Mouse (Mus musculus) layer of hippocampus, adult 2 months (tissue): ENCODE results near the gene Vdac1. TPM values are rescaled to one million over a fixed set of nuclear protein-coding genes. Genes with fewer than 3 reads are reported as not detected.

Experiments
- DNase-seq, 2 experiments: peaks; one replicate each; pipeline ENCODE4 v3.0.0; 2022; ENCODE audit warnings: low spot score in 2 of 2
- H3K27ac ChIP-seq: fragments of 200-600 bp; 2 replicates; pipeline ENCODE4 v1.8.1; 2022
- H3K4me3 ChIP-seq: fragments of 200-600 bp; 2 replicates; pipeline ENCODE4 v1.8.1; 2022; ENCODE audit warnings: mild to moderate bottlenecking
- CTCF ChIP-seq: fragments of 200-600 bp; conservative IDR thresholded peaks from 2 replicates; pipeline ENCODE4 v1.8.1; 2022; ENCODE audit warnings: antibody characterized with exemption, mild to moderate bottlenecking, moderate library complexity
- total RNA-seq, 2 experiments: library from RNA; stranded (reverse); gene quantifications; 2 replicates each; pipeline ENCODE4 v1.2.3; 2021

Gene Vdac1
- total RNA-seq, 2 experiments from 2014 or later, result 513 to 524 TPM

DNA sequence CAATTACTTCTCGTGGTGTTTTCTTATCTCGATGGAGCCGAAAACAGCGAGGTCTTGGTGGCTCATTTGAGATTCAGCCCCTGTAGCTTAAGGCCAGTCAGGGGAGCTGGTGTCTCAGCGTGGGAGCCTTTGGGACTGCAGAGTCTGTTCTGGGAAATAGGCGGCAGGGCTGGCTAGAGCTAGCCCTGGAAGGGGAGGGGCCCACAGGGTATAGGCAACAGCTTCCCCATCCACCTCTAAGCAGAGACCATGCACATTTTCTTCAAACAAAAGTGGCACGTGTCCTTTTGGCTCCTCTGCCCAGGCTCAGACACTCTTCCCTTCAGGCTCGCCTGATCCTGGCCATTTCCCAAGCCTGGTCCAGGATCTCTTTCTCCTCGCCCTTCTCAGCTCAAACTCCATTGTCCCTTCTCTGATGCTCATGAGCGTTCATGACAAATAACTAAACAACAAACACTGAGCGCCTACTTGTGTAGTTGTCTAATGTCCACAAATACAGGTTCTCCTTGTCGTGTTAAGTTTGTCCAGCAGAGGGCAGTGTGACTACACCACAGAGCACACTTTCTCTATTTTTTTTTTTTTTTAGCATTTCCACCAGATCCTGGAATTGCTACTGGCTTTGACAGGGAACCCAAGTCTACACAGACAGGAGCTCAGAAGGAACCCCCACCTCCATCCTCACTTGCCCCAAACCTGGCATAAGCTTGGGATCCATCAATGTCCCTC lies 60.6 kb downstream of the Vdac1 start:
- TF ChIP-seq CTCF, result peak; percentile 89
- Histone ChIP-seq H3K27ac (no peak overlapping the region), H3K4me3 (no peak overlapping the region)
- DNase-seq, result peak; percentile 32 to 83

DNA sequence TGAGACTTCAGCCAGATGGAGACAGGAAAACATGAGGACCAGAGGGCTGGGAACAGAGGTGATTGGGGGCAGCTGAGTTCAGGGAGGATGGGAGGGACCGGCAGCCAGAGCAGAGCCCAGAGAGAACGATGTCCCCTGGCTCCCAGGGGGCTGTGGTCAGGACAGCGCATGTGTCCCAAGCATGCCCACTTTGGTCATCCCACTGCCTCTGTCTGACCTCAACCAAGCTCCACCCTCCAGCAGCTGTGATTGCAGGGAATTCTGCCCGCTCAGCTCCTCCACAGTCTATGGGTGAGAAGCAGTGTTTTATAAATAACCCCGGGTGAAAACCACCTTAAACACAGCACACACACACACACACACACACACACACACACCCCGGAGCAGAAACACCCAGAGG lies 68.8 kb downstream of the Vdac1 start:
- no peak for DNase-seq
- Histone ChIP-seq H3K4me3 (no peak overlapping the region), H3K27ac (no peak overlapping the region)
- TF ChIP-seq CTCF, result no peak

DNA sequence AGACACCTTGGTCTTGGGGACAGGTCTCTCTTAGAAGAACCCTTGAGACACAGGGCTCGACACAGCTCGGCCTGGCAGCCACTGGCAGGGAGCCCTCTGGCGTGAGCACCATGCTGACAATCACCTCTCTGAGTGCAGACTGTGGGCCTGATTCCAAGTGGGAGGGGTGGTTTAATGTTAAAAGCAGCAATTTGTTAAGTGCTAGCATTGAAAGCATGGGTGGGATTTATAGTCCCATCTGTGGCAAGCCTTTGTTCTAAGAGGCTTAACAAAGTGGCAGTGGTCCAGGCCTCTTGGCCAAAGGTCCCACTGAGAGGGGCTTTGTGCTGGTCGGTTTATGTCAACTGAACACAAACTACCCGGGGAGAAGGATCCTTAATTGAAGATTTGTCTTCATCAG lies 70.9 kb downstream of the Vdac1 start:
- no peak overlapping the region for H3K4me3 ChIP-seq
- no peak for TF ChIP-seq CTCF
- no peak overlapping the region for H3K27ac ChIP-seq
- DNase-seq, result no peak

DNA sequence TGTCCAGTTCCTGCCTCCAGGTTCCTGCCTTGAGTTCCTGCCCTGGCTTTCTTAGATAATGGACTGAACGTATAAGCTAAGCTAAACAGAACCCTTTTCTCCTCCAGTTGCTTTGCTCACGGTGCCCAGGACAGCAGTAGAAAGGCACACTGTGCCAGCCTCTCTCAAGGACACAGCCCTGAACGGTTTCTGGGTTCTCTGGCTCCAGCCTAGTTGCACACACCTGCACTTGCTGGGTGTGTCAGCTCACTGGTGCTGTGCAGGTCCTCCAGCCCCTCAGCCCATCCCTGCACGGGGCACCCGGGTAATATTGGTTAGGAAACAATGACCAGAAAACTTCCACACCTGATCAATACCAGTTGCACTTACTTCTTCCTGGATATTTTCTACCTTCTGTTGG lies 71.5 kb downstream of the Vdac1 start:
- Histone ChIP-seq H3K27ac (no peak overlapping the region), H3K4me3 (no peak overlapping the region)
- no peak for TF ChIP-seq CTCF
- DNase-seq, result no peak

DNA sequence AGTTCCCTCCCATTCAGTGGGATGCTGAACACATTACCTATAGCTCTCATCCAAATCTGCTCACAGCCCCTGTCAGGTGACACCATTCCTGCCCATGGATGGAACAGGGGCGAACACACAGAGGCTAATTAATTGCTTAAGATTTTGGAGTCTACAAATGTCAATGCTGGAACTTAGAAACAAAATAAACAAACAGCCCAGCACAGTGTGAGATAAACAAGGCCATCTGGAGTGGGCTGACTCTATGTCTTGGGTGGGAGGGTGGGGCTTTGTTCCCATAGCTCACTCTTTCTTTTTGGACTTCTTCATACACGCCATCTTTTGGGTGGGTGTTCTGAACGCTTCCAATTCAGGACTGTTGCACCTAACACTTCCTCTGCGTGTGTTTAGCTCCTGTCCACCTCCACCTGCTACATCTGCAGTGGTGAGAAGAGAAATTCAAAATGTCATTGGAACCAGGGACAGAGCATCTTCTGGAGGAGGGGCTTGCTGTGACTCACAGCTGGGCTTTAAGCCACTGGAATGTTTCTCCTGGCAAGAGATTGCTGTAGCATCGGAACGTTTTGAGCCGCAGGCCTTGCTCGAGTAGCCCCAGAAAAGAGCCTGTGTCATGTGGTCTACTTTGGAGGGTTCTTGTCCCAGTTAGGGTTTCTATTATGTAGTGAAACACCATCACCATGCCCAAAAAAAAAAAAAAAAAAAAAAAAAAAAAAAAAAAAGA lies 72.6 kb downstream of the Vdac1 start:
- no peak for TF ChIP-seq CTCF
- H3K4me3 ChIP-seq, result no peak overlapping the region
- DNase-seq, result no peak

DNA sequence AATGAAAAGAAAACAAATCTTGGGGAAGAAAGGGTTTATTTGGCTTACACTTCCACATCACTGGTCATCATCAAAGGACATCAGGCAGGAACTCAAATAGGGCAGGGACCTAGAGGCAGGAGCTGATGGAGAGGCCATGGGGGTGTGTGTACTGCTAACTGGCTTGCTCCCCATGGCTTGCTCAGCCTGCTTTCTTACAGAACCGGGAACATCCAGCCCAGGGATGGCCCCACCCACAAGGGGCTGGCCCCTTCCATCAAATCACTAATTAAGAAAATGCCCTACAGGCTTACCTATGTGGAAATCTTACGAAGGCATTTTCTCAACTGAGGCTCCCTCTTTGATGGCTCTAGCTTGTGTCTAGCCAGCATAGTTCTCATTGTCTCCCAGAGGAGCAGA lies 73.1 kb downstream of the Vdac1 start:
- Histone ChIP-seq H3K27ac (no peak overlapping the region), H3K4me3 (no peak overlapping the region)
- TF ChIP-seq CTCF, result no peak
- no peak for DNase-seq

More for the DNA sequence above, 72.6 kb downstream of the Vdac1 start:
- no peak overlapping the region for H3K27ac ChIP-seq

DNA sequence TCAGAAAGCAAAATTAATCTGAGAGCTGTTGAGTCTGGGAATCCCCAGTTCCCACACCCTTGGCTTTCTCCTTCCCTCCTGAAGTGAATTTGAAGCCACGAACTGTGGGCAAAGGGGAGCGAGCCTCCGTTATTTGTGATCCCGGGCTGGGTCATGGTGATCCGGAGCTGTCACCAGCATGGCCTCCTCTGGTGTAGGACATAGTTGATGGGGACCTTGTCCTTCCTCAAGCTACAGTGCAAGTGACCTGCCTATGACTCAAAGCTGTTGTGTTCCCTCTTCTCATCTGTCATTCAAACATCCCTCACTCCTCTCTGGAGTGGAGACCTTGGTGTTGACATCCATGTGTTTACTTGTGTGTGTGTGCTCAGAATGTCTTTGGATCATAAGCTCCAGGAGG lies 74.8 kb downstream of the Vdac1 start:
- TF ChIP-seq CTCF, result no peak

DNA sequence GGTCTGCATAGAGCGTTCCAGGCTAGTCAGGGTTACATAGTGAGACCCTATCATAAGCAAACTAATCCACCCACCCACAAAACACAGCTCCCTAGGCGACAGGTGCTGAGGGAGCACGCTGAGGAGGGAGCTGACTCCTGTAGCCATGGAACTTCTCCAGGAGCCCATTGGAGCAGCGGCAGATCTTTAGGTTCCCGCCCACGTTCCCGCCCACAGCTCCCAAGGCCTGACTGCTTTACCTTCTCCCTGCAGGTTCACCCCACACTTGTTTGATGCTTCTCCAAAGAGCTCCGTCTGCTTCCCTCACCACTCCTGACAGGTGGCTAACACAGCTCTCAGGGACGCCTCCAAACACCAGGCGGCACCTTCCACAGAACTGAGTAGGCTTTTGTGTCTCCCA lies 76.5 kb downstream of the Vdac1 start:
- peak; percentile 30 to 39 for DNase-seq
- no peak overlapping the region for H3K4me3 ChIP-seq
- H3K27ac ChIP-seq, result no peak overlapping the region
- peak; percentile 18; the same call in 1 of the 2 replicates for TF ChIP-seq CTCF

More for the DNA sequence above, 74.8 kb downstream of the Vdac1 start:
- H3K27ac ChIP-seq, result no peak overlapping the region
- H3K4me3 ChIP-seq, result no peak overlapping the region
- no peak for DNase-seq

Other genes starting within 250 kb of the Vdac1 start
- gene Olfr1373, start 215.3 kb upstream of the Vdac1 start, total RNA-seq, result not detected
- gene Olfr1371, start 146.9 kb upstream of the Vdac1 start, total RNA-seq, result not detected
- 100 to 1,000 TPM; 456 to 474 TPM for gene Skp1a, start 128.9 kb upstream of the Vdac1 start, total RNA-seq
- 1 to 10 TPM; 2.9 TPM for gene Tcf7, start 77.8 kb upstream of the Vdac1 start, total RNA-seq
- gene 9530068E07Rik, start 35.6 kb downstream of the Vdac1 start, total RNA-seq, result 10 to 100 TPM; 61.3 to 65.5 TPM